Mouse (Mus musculus) testis, adult 2 months (tissue): Measurements from ENCODE around the gene 9430015G10Rik. TPM values are rescaled to one million over a fixed set of nuclear protein-coding genes. Genes with fewer than 3 reads are reported as not detected.

Experiments used
- H3K27ac ChIP-seq: fragments of 200-500 bp; 2 replicates; pipeline ENCODE4 v1.5.1; 2012; ENCODE audit warnings: low read depth, low read length; ENCODE audit not compliant: control insufficient read depth, insufficient read depth
- H3K27me3 ChIP-seq: fragments of 200-500 bp; 2 replicates; pipeline ENCODE4 v1.6.1; 2012; ENCODE audit warnings: mild to moderate bottlenecking, low read length, moderate library complexity; ENCODE audit not compliant: control insufficient read depth, insufficient read depth
- H3K36me3 ChIP-seq: fragments of 200-500 bp; 2 replicates; pipeline ENCODE4 v1.6.1; 2012; ENCODE audit warnings: mild to moderate bottlenecking, low read length; ENCODE audit not compliant: control insufficient read depth, insufficient read depth
- H3K4me1 ChIP-seq: fragments of 200-500 bp; 2 replicates; pipeline ENCODE4 v1.6.1; 2012; ENCODE audit warnings: low read length; ENCODE audit not compliant: control insufficient read depth, insufficient read depth
- H3K4me3 ChIP-seq: fragments of 200-500 bp; 2 replicates; pipeline ENCODE4 v1.5.1; 2012; ENCODE audit warnings: low read depth, mild to moderate bottlenecking, low read length, moderate library complexity, mixed read lengths; ENCODE audit not compliant: control insufficient read depth
- CTCF ChIP-seq: fragments of 200-500 bp; IDR thresholded peaks from 2 replicates; pipeline ENCODE4 v1.5.1; 2012; ENCODE audit warnings: low read depth, mild to moderate bottlenecking, inconsistent platforms, low read length, moderate library complexity; ENCODE audit not compliant: control insufficient read depth, insufficient read depth, insufficient replicate concordance
- POLR2A ChIP-seq: fragments of 200-500 bp; IDR thresholded peaks from 2 replicates; pipeline ENCODE4 v1.6.1; 2012; ENCODE audit warnings: low read depth, mild to moderate bottlenecking, inconsistent platforms, low read length, moderate library complexity; ENCODE audit not compliant: control insufficient read depth
- polyA plus RNA-seq: library from polyadenylated mRNA; depleted of rRNA; stranded (reverse); fragments of >200 nt; gene quantifications from 2 replicates; pipeline ENCODE4 v1.2.3, GENCODE M21; 2012

9430015G10Rik gene
- polyA plus RNA-seq, 1 experiment, result 121 TPM

GRCm38 (mm10) chr4:156128746-156129145 is 19.0 kb downstream of the 9430015G10Rik start:
- Histone ChIP-seq H3K4me1 (no peaks in the 10 kb centered on the region), H3K27me3 (no peaks in the 10 kb centered on the region), H3K27ac (no peak overlapping the region), H3K4me3 (no peak overlapping the region), H3K36me3 (no peaks in the 10 kb centered on the region; the same call in 1 of the 2 replicates)
- TF ChIP-seq CTCF (no peak), POLR2A (no peak)

GRCm38 (mm10) chr4:156130436-156130835 is 20.7 kb downstream of the 9430015G10Rik start, which contains the start of gene Rnf223:
Gene Rnf223 (plus strand): TSS chr4:156130513.
- no peaks in the 10 kb centered on the region; the same call in 1 of the 2 replicates for H3K36me3 ChIP-seq
- TF ChIP-seq POLR2A (no peak), CTCF (no peak)
- no peak within 1 kb of the TSS for H3K4me3 ChIP-seq

GRCm38 (mm10) chr4:156130940-156131339 is 21.2 kb downstream of the 9430015G10Rik start:
- TF ChIP-seq CTCF (no peak), POLR2A (no peak)

More at GRCm38 (mm10) chr4:156130436-156130835, 20.7 kb downstream of the 9430015G10Rik start, which contains the start of gene Rnf223:
- Histone ChIP-seq H3K27me3 (no peaks in the 10 kb centered on the region), H3K4me1 (no peaks in the 10 kb centered on the region), H3K27ac (no peak within 1 kb of the TSS)

DNA sequence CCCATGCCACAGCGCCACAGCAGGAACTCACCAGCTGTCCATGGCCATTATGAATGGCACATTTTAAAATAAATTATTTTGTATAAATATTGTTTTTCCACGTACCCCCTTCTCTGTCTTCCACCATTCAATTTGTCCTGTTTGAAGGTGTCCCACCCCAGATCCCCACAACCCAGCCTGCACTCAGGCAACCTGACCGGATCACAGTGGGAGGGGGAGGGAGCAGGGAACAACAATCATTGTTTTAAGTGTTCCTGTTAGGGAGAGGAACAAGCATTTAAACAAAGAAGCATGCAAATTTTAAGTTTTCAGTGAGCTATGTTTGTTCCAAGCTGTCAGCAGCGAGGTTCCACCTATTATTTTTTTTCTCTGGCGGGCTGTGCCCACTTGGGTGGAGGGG is 23.6 kb downstream of the 9430015G10Rik start:
- TF ChIP-seq POLR2A, result no peak
- no peak for TF ChIP-seq CTCF
- no peaks in the 10 kb centered on the region for H3K36me3 ChIP-seq
- H3K27ac ChIP-seq, result no peak overlapping the region
- no peaks in the 10 kb centered on the region for H3K27me3 ChIP-seq
- H3K4me1 ChIP-seq, result no peaks in the 10 kb centered on the region
- no peak overlapping the region for H3K4me3 ChIP-seq

More at GRCm38 (mm10) chr4:156130940-156131339, 21.2 kb downstream of the 9430015G10Rik start:
- no peaks in the 10 kb centered on the region for H3K4me1 ChIP-seq
- no peaks in the 10 kb centered on the region; the same call in 1 of the 2 replicates for H3K36me3 ChIP-seq
- H3K27ac ChIP-seq, result no peak overlapping the region
- H3K27me3 ChIP-seq, result no peaks in the 10 kb centered on the region
- H3K4me3 ChIP-seq, result no peak overlapping the region

- TF ChIP-seq POLR2A (no peak), CTCF (no peak)
- no peaks in the 10 kb centered on the region for H3K27me3 ChIP-seq
- H3K27ac ChIP-seq, result no peak overlapping the region
- H3K4me1 ChIP-seq, result no peaks in the 10 kb centered on the region
- H3K36me3 ChIP-seq, result no peaks in the 10 kb centered on the region
- H3K4me3 ChIP-seq, result no peak overlapping the region
Observed at GRCm38 (mm10) chr4:156133943-156134605, 24.3 kb downstream of the 9430015G10Rik start.

GRCm38 (mm10) chr4:156135112-156135511 is 25.3 kb downstream of the 9430015G10Rik start:
- no peaks in the 10 kb centered on the region for H3K27me3 ChIP-seq
- H3K4me3 ChIP-seq, result no peak overlapping the region
- no peak for TF ChIP-seq CTCF
- TF ChIP-seq POLR2A, result no peak
- no peak overlapping the region for H3K27ac ChIP-seq
- H3K36me3 ChIP-seq, result no peaks in the 10 kb centered on the region
- H3K4me1 ChIP-seq, result no peaks in the 10 kb centered on the region

- Histone ChIP-seq H3K4me1 (no peaks in the 10 kb centered on the region), H3K36me3 (no peaks in the 10 kb centered on the region), H3K27ac (no peak overlapping the region), H3K4me3 (no peak overlapping the region), H3K27me3 (no peaks in the 10 kb centered on the region)
- TF ChIP-seq CTCF, result no peak
- TF ChIP-seq POLR2A, result no peak
Observed at GRCm38 (mm10) chr4:156135801-156136200, 26.0 kb downstream of the 9430015G10Rik start.
